Comparison of ENCODE assay signal across 8 mouse cellular contexts in the genomic region with DNA sequence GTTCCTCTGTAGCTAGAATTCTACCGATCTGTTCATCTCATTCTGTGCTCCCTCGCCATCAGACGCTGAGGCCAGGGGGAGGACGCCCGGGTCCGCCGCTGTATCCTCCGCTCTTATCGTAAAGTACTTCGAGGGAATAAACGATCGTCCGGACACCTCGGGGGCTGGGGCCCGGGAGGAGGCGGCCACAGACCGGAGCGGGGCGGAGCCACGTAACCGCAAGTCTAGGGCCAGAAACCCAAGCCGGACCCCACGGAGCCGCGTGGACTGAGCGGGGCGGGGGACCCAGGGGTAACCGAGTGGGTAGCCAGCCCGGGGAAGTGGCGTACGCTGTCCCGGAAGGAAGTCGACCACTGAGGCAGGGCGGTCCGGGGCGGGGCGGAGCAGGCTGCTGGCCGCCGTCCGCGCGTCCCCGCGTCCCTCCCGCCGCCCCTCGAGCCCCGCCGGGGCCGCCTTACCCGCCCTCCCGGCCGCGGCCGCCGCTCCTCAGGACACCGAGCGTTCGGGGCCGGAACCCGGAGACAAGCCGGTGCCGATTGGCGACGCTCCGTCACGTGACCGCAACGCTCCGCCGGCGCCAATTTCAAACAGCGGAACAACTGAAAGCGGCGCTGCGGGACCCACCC. TPM values are rescaled to one million over a fixed set of nuclear protein-coding genes. Genes with fewer than 3 reads are reported as not detected.
A peak's percentile ranks its signal among the peaks of the same experiment; 100 is the strongest.
DNase-seq lines count a peak whose midpoint lies in the region; ATAC-seq and TF ChIP-seq lines count a peak whose summit lies in the region.

A gene (minus strand): TSS at position 531 of the 626 bp plus-strand sequence.
A gene (plus strand): TSS at position 587 of the 626 bp plus-strand sequence.

- no peaks in the 10 kb centered on the region for H3K9me3 ChIP-seq in hindbrain, embryonic 16.5 days (ENCODE audit: control insufficient read depth, low read length)

- H3K36me3 ChIP-seq in hindbrain, embryonic 16.5 days (ENCODE audit: control insufficient read depth, insufficient read depth, low read length), result peaks cover 7% of the 10 kb centered on the region; the same call in 1 of the 2 replicates
- H3K36me3 ChIP-seq in macrophage (ENCODE audit: inconsistent target), result no peaks in the 10 kb centered on the region

- H3K4me2 ChIP-seq in hindbrain, embryonic 16.5 days (ENCODE audit: low read length), result peak within 1 kb of the TSS; percentile 100

- peaks cover 62% of the 10 kb centered on the region for H3K79me2 ChIP-seq in macrophage (ENCODE audit: inconsistent target)

- ATAC-seq in hindbrain, embryonic 16.5 days, result peak; percentile 93

- peak; percentile 90 for DNase-seq in ZHBTc4 (ENCODE audit: low read depth, low spot score)
- peak; percentile 55 to 86 for DNase-seq in cerebellum, postnatal 4 days (ENCODE audit: low spot score in 2 of 2)
- DNase-seq in gastrocnemius, adult 2 months, result peak; percentile 93
- DNase-seq in left cerebral cortex, adult 2 months (ENCODE audit: extremely low spot score in 1 of 2, low spot score in 2 of 2), result peak; percentile 83 to 86
- peak; percentile 85 for DNase-seq in right cerebral cortex, adult 18-20 months
- DNase-seq in urinary bladder, adult 2 months (ENCODE audit: low spot score), result peak; percentile 80

- intact Hi-C loops in gastrocnemius, adult 2 months (cut with DNase I), result no loop called here
- intact Hi-C loops in left cerebral cortex, adult 2 months (cut with DNase I), result loop anchor here (5.0 kb wide), 1 partner anchor 50 kb away; no protein-coding TSS in a partner anchor

- H3K27me3 ChIP-seq in hindbrain, embryonic 16.5 days (replicated peaks; ENCODE audit: control insufficient read depth, insufficient read depth, low read length), result no peaks in the 10 kb centered on the region

- H3K9ac ChIP-seq in hindbrain, embryonic 16.5 days (ENCODE audit: low read depth, low read length), result peak within 1 kb of the TSS; percentile 77

- peaks cover 17% of the 10 kb centered on the region for H3K4me1 ChIP-seq in hindbrain, embryonic 16.5 days (ENCODE audit: control insufficient read depth, insufficient read depth, low read depth, low read length)

- H3K27ac ChIP-seq in gastrocnemius, adult 2 months, result peak within 1 kb of the TSS; percentile 92
- H3K27ac ChIP-seq in hindbrain, embryonic 16.5 days (ENCODE audit: low read depth, low read length), result peak within 1 kb of the TSS; percentile 89
- H3K27ac ChIP-seq in left cerebral cortex, adult 2 months, result peak within 1 kb of the TSS; percentile 78
- H3K27ac ChIP-seq in macrophage, result peak within 1 kb of the TSS; percentile 58

- WGBS in hindbrain, embryonic 16.5 days, result under 1% methylated on average over 40 of the region's 76 CpGs
- WGBS in macrophage (ENCODE audit: missing documents), result under 1% methylated on average over 76 of the region's 76 CpGs

- peak within 1 kb of the TSS; percentile 95 for H3K4me3 ChIP-seq in gastrocnemius, adult 2 months
- H3K4me3 ChIP-seq in hindbrain, embryonic 16.5 days (ENCODE audit: low read length), result peak within 1 kb of the TSS; percentile 83
- peak within 1 kb of the TSS; percentile 70 for H3K4me3 ChIP-seq in left cerebral cortex, adult 2 months
- peak within 1 kb of the TSS; percentile 80 for H3K4me3 ChIP-seq in macrophage (ENCODE audit: inconsistent target)

- TF ChIP-seq CTCF in gastrocnemius, adult 2 months (IDR thresholded peaks at IDR 0.05), result no peak
- TF ChIP-seq CTCF in left cerebral cortex, adult 2 months (IDR thresholded peaks at IDR 0.05), result no peak; the same call in 1 of the 2 replicates

RNA-seq across cellular contexts. Expression of the first gene that starts in this region (rescaled TPM):
- total RNA-seq in gastrocnemius, adult 2 months (2021), result 1 to 10 TPM; 5.0 to 6.0 TPM
- polyA plus RNA-seq in hindbrain, embryonic 16.5 days (2015; fragmentation: Nextera tagmentation; extraction: Ambion mirVana), result 67.4 and 82.0 TPM in 2 replicates
- 10 to 100 TPM; 18.4 to 19.1 TPM for total RNA-seq in left cerebral cortex, adult 2 months (2021)
- total RNA-seq in macrophage (2018; cell fraction: chromatin; rRNA removed), result 10 to 100 TPM in 25 of 26 experiments, 1 to 10 TPM in 1; 10.0 to 45.1 (median 24.6) TPM
- 10 to 100 TPM in 13 of 26 experiments, 1 to 10 TPM in 13; 5.8 to 16.2 (median 9.8) TPM for total RNA-seq in macrophage (2018; cell fraction: cytosol; rRNA removed)
- total RNA-seq in macrophage (2018; cell fraction: nucleus; rRNA removed), result 10 to 100 TPM; 11.1 to 48.3 (median 21.5) TPM
- 10.4 to 13.5 TPM (median 12.6 TPM) in 3 replicates for polyA plus RNA-seq in macrophage (2018)
- 12.9 and 18.6 TPM in 2 replicates for polyA plus RNA-seq in urinary bladder, adult 2 months (2012; rRNA removed)

RNA-seq across cellular contexts. Expression of the second gene that starts in this region (rescaled TPM):
- under 1 TPM; 0.10 to 0.22 TPM for total RNA-seq in gastrocnemius, adult 2 months (2021)
- 7.2 and 9.5 TPM in 2 replicates for polyA plus RNA-seq in hindbrain, embryonic 16.5 days (2015; fragmentation: Nextera tagmentation; extraction: Ambion mirVana)
- total RNA-seq in left cerebral cortex, adult 2 months (2021), result 1 to 10 TPM; 1.1 to 2.1 TPM
- 10 to 100 TPM in 9 of 26 experiments, 1 to 10 TPM in 17; 3.8 to 35.1 (median 7.7) TPM for total RNA-seq in macrophage (2018; cell fraction: chromatin; rRNA removed)
- total RNA-seq in macrophage (2018; cell fraction: cytosol; rRNA removed), result 1 to 10 TPM in 24 of 26 experiments, under 1 TPM in 2; 0.82 to 5.0 (median 1.7) TPM
- total RNA-seq in macrophage (2018; cell fraction: nucleus; rRNA removed), result 10 to 100 TPM in 2 of 26 experiments, 1 to 10 TPM in 24; 2.1 to 30.2 (median 5.0) TPM
- 1.3 to 6.1 TPM (median 4.1 TPM) in 3 replicates for polyA plus RNA-seq in macrophage (2018)
- 4.7 and 5.0 TPM in 2 replicates for polyA plus RNA-seq in urinary bladder, adult 2 months (2012; rRNA removed)

Comparison
In these comparisons a context has a peak if more than half of its experiments do, and no peak if none do; other contexts are left out.
1. Peak in every context shown above with its lines: DNase-seq, ATAC-seq, H3K4me3 ChIP-seq and H3K27ac ChIP-seq.